Mouse (Mus musculus) bone marrow macrophage, adult 2 months (primary cell): ENCODE measurements around the gene Slc1a5.

Experiments
- CTCF ChIP-seq: IDR thresholded peaks from 2 replicates; pipeline ENCODE4 v1.5.1; 2012; ENCODE audit warnings: low read depth, mild to moderate bottlenecking, low read length, moderate library complexity
- POLR2A ChIP-seq: IDR thresholded peaks from 2 replicates; pipeline ENCODE4 v1.6.1; 2012; ENCODE audit warnings: mild to moderate bottlenecking, low read depth, low read length, borderline replicate concordance

DNA sequence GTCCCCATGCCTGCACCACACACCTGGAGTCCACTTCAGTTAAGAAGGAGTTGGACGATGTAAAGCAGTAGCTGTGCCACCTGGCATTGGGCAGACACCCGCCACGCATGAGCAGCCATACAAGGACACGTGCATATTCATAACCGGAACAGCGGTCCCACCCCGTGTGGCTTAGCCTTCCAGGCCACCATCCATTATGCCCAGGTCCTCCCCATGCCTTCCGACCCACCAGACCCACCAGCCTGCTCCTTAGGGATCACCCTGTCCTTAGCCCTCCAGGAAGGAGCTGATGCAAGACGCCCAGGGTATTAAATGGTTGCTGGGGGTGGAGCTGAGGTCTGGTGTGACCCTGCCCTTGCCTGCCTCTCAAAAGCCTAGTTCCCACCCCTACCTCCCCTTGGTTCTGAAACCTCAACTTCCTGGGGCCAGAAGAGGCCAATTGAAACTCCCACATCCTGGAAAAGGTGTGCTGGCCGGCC lies 3.4 kb downstream of the Slc1a5 start:
- no peak for TF ChIP-seq CTCF
- TF ChIP-seq POLR2A, result no peak
